Mouse (Mus musculus) limb, embryonic 15.5 days (tissue): ENCODE results near the gene Cxcl9. TPM values are rescaled to one million over a fixed set of nuclear protein-coding genes. Genes with fewer than 3 reads are reported as not detected.

Experiments used
- polyA plus RNA-seq: library from polyadenylated mRNA; unstranded; fragments of >200 nt; fragmentation: Nextera tagmentation; extraction: Ambion mirVana; gene quantifications from 2 replicates; pipeline ENCODE4 v1.2.1, GENCODE M21; 2015

Cxcl9 gene
- polyA plus RNA-seq, 1 experiment from 2014 or later: 0.31 TPM

Other genes starting within 250 kb of the Cxcl9 start
- 136 and 146 TPM in 2 replicates for gene G3bp2, start 244.4 kb downstream of the Cxcl9 start, polyA plus RNA-seq
- gene Uso1, start 190.1 kb downstream of the Cxcl9 start, polyA plus RNA-seq: 51.9 and 53.1 TPM in 2 replicates
- not detected in 2 replicates for gene U90926, start 112.7 kb downstream of the Cxcl9 start, polyA plus RNA-seq
- gene Ppef2, start 71.8 kb downstream of the Cxcl9 start, polyA plus RNA-seq: 0.12 and 0.19 TPM in 2 replicates
- 22.1 and 23.1 TPM in 2 replicates for gene Naaa, start 49.9 kb downstream of the Cxcl9 start, polyA plus RNA-seq
- 37.1 and 40.5 TPM in 2 replicates for gene Sdad1, start 17.6 kb downstream of the Cxcl9 start, polyA plus RNA-seq
- gene Art3, start 3.7 kb upstream of the Cxcl9 start, polyA plus RNA-seq: 7.3 and 13.3 TPM in 2 replicates
- 1.1 TPM in 2 replicates for gene Cxcl10, start 20.8 kb upstream of the Cxcl9 start, polyA plus RNA-seq
- 45.4 and 47.7 TPM in 2 replicates for gene Nup54, start 107.1 kb upstream of the Cxcl9 start, polyA plus RNA-seq
- 13.6 and 14.3 TPM in 2 replicates for gene Scarb2, start 178.8 kb upstream of the Cxcl9 start, polyA plus RNA-seq
- not detected in 2 replicates for gene Fam47e, start 227.0 kb upstream of the Cxcl9 start, polyA plus RNA-seq